18 mouse cellular contexts compared by ENCODE assay signal in genomic region chr9:116855744-116856143, GRCm38 (mm10).
DNase-seq lines count a peak whose midpoint lies in the region; ATAC-seq lines count a peak whose summit lies in the region.
"Had no signal": no experiment of that assay in that cellular context is flagged by ENCODE, and none has a peak within 500 bp of the region (broad histone marks: within the 10 kb centered on the region; RNA-seq: fewer than 3 reads in every experiment).

No protein-coding gene starts in this region.

- ATAC-seq in hindbrain, embryonic 11.5 days (ENCODE audit: low FRiP score): no peak
- ATAC-seq in hindbrain, embryonic 12.5 days (ENCODE audit: low FRiP score): no peak
- ATAC-seq in hindbrain, embryonic 14.5 days (ENCODE audit: low FRiP score): peak; percentile 27; the same call in 1 of the 2 replicates
- ATAC-seq: CD4-positive, CD25-positive, alpha-beta regulatory T cell, adult 4 months; forebrain, embryonic 15.5 days had no signal

- H3K36me3 ChIP-seq in hindbrain, embryonic 11.5 days (ENCODE audit: control insufficient read depth, insufficient read depth, low read length): no peaks in the 10 kb centered on the region
- no peaks in the 10 kb centered on the region for H3K36me3 ChIP-seq in hindbrain, embryonic 12.5 days
- no peaks in the 10 kb centered on the region for H3K36me3 ChIP-seq in embryonic facial prominence, embryonic 10.5 days (replicated peaks)
- H3K36me3 ChIP-seq in hindbrain, embryonic 14.5 days (replicated peaks; ENCODE audit: control insufficient read depth, insufficient read depth): no peaks in the 10 kb centered on the region
- H3K36me3 ChIP-seq: forebrain, embryonic 15.5 days; G1E; liver, embryonic 13.5 days; stomach, embryonic 15.5 days had no signal

- H3K27ac ChIP-seq in hindbrain, embryonic 11.5 days (ENCODE audit: low read depth, low read length): no peak overlapping the region
- H3K27ac ChIP-seq in hindbrain, embryonic 12.5 days: no peak overlapping the region
- peak overlapping the region; percentile 65; the same call in 1 of the 2 replicates for H3K27ac ChIP-seq in embryonic facial prominence, embryonic 10.5 days (replicated peaks)
- no peak overlapping the region for H3K27ac ChIP-seq in hindbrain, embryonic 14.5 days
- H3K27ac ChIP-seq: forebrain, embryonic 15.5 days; left cerebral cortex, adult 2 months; liver, embryonic 13.5 days; stomach, embryonic 15.5 days had no signal

- H3K9ac ChIP-seq in hindbrain, embryonic 11.5 days (ENCODE audit: low read depth, low read length): no peak overlapping the region
- H3K9ac ChIP-seq in hindbrain, embryonic 12.5 days: no peak overlapping the region
- no peak overlapping the region for H3K9ac ChIP-seq in hindbrain, embryonic 14.5 days
- H3K9ac ChIP-seq: forebrain, embryonic 15.5 days; liver, embryonic 13.5 days; stomach, embryonic 15.5 days had no signal

- 44% methylated on average over 3 of the region's 3 CpGs for WGBS in hindbrain, embryonic 11.5 days
- WGBS in hindbrain, embryonic 12.5 days: 46% methylated on average over 3 of the region's 3 CpGs
- 59% methylated on average over 3 of the region's 3 CpGs for WGBS in embryonic facial prominence, embryonic 10.5 days
- 35% methylated on average over 3 of the region's 3 CpGs for WGBS in hindbrain, embryonic 14.5 days

- peak; percentile 34 for DNase-seq in embryo, embryonic 10 days (ENCODE audit: low spot score)
- DNase-seq in embryo, embryonic 10.5 days (ENCODE audit: low spot score): no peak
- peak; percentile 6 for DNase-seq in hindbrain, embryonic 11.5 days (ENCODE audit: low spot score)
- no peak for DNase-seq in embryonic facial prominence, embryonic 10.5 days (ENCODE audit: low spot score)
- DNase-seq in hindbrain, embryonic 14.5 days (ENCODE audit: low spot score): no peak
- no peak for DNase-seq in cerebellum, postnatal 25 days
- DNase-seq in yolk sac, embryonic 10.5 days (ENCODE audit: low spot score): no peak
- DNase-seq: cerebellum, adult 9-11 months; kidney, adult 2 months; kidney, postnatal 14 days; liver, embryonic 13.5 days; thymus, adult 2 months had no signal

- no peak overlapping the region for H3K4me3 ChIP-seq in hindbrain, embryonic 11.5 days (ENCODE audit: low read depth, low read length)
- H3K4me3 ChIP-seq in hindbrain, embryonic 12.5 days: no peak overlapping the region
- H3K4me3 ChIP-seq in embryonic facial prominence, embryonic 10.5 days: no peak overlapping the region
- H3K4me3 ChIP-seq in hindbrain, embryonic 14.5 days (replicated peaks; ENCODE audit: low read length): no peak overlapping the region
- H3K4me3 ChIP-seq: forebrain, embryonic 15.5 days; left cerebral cortex, adult 2 months; liver, embryonic 13.5 days; stomach, embryonic 15.5 days had no signal

- H3K27me3 ChIP-seq in hindbrain, embryonic 11.5 days (ENCODE audit: control insufficient read depth, insufficient read depth, low read length): no peaks in the 10 kb centered on the region
- no peaks in the 10 kb centered on the region for H3K27me3 ChIP-seq in hindbrain, embryonic 12.5 days
- no peaks in the 10 kb centered on the region for H3K27me3 ChIP-seq in embryonic facial prominence, embryonic 10.5 days (replicated peaks; ENCODE audit: low read depth, poor library complexity, severe bottlenecking)
- no peaks in the 10 kb centered on the region for H3K27me3 ChIP-seq in hindbrain, embryonic 14.5 days (ENCODE audit: control insufficient read depth, insufficient read depth, low read length)
- H3K27me3 ChIP-seq: forebrain, embryonic 15.5 days; liver, embryonic 13.5 days; stomach, embryonic 15.5 days had no signal

- no peaks in the 10 kb centered on the region for H3K4me1 ChIP-seq in hindbrain, embryonic 11.5 days (replicated peaks; ENCODE audit: control insufficient read depth, insufficient read depth, low read length)
- 0 out of 2 replicates have a peak, but pooled peaks cover 6% of the 10 kb centered on the region for H3K4me1 ChIP-seq in hindbrain, embryonic 12.5 days
- peaks cover 9% of the 10 kb centered on the region; the same call in 1 of the 2 replicates for H3K4me1 ChIP-seq in embryonic facial prominence, embryonic 10.5 days
- H3K4me1 ChIP-seq in hindbrain, embryonic 14.5 days (replicated peaks; ENCODE audit: control insufficient read depth, insufficient read depth, low read length): no peaks in the 10 kb centered on the region
- H3K4me1 ChIP-seq: forebrain, embryonic 15.5 days; liver, embryonic 13.5 days; stomach, embryonic 15.5 days had no signal

- no peaks in the 10 kb centered on the region for H3K9me3 ChIP-seq in hindbrain, embryonic 11.5 days (ENCODE audit: control insufficient read depth, low read length)
- no peaks in the 10 kb centered on the region for H3K9me3 ChIP-seq in hindbrain, embryonic 12.5 days (replicated peaks)
- no peaks in the 10 kb centered on the region for H3K9me3 ChIP-seq in embryonic facial prominence, embryonic 10.5 days
- H3K9me3 ChIP-seq in hindbrain, embryonic 14.5 days (ENCODE audit: control insufficient read depth, low read length): no peaks in the 10 kb centered on the region
- H3K9me3 ChIP-seq: forebrain, embryonic 15.5 days; liver, embryonic 13.5 days; stomach, embryonic 15.5 days had no signal

- no peak overlapping the region for H3K4me2 ChIP-seq in hindbrain, embryonic 11.5 days (replicated peaks; ENCODE audit: low read depth, low read length)
- H3K4me2 ChIP-seq in hindbrain, embryonic 12.5 days (replicated peaks): no peak overlapping the region
- no peak overlapping the region for H3K4me2 ChIP-seq in hindbrain, embryonic 14.5 days (replicated peaks)
- H3K4me2 ChIP-seq: forebrain, embryonic 15.5 days; liver, embryonic 13.5 days; stomach, embryonic 15.5 days had no signal

Comparison
In these comparisons a context has a peak if more than half of its experiments do, and no peak if none do; other contexts are left out.
1. DNase-seq: peak in embryo, embryonic 10 days (single experiment) and hindbrain, embryonic 11.5 days (single experiment); none in embryo, embryonic 10.5 days (single experiment), embryonic facial prominence, embryonic 10.5 days (single experiment), hindbrain, embryonic 14.5 days (single experiment), cerebellum, postnatal 25 days (0 of 2) and yolk sac, embryonic 10.5 days (single experiment).